Mouse (Mus musculus): ENCODE results near the gene Spint4. TPM values are rescaled to one million over a fixed set of nuclear protein-coding genes. Genes with fewer than 3 reads are reported as not detected.
A peak's percentile ranks its signal among the peaks of the same experiment; 100 is the strongest.
"Not testable (repeated sequence)": the region's sequence is repeated elsewhere in the genome, so short reads cannot be mapped to it uniquely, and the experiment has no call there.

The Spint4 gene
- polyA plus RNA-seq (2012; rRNA removed), result not detected in 2 replicates

DNA sequence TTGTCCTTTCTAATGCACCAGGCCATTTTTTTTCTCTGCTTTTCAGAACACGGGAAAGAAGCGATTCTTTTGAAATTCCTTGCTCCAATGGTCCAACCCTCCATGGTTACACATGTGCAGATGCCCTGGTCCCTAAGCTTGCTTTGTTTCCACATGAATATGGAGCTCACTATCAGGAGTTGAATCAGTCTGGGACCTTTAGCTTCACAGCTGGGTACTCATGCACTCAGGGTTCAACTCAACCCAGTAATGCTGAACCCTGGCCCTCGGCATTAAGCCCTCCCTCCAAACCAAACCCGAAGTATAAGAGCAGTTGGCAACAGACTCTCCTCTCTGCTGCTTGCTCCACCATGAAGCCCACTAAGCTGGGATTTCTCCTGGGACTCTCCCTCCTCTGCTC lies at the start of gene Spint4:
Spint4 (plus strand) TSS at position 301 of the 400 bp plus-strand sequence.
- no peak for DNase-seq (ENCODE audit: low read depth, low spot score)
- 79% methylated on average over 4 of the region's 4 CpGs for WGBS

DNA sequence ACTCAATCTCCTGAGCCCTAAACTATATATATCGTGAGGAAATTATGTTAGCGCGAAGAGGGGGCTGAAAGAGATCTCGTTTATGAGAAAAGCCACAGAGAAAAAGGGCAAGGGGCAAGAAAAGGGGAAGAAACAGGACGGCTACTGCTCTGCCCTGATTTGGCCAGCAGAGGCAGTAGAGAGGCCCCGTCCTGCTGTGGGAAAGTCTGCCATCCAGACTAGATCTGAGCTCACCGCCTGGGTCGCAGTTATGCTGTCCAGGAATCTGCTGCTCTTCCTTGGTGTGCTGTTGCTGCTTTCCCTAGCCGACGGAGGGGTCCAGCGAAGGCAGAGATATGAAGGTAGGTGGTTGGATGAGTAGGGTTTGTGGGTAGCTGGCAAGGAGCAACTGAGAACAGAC lies 42.4 kb upstream of the Spint4 start, which contains the start of gene Wfdc10:
Wfdc10 (plus strand) TSS at position 189 of the 400 bp plus-strand sequence.
- no peak for DNase-seq (ENCODE audit: low read depth, low spot score)
- WGBS, result 13% methylated on average over 11 of the region's 11 CpGs

DNA sequence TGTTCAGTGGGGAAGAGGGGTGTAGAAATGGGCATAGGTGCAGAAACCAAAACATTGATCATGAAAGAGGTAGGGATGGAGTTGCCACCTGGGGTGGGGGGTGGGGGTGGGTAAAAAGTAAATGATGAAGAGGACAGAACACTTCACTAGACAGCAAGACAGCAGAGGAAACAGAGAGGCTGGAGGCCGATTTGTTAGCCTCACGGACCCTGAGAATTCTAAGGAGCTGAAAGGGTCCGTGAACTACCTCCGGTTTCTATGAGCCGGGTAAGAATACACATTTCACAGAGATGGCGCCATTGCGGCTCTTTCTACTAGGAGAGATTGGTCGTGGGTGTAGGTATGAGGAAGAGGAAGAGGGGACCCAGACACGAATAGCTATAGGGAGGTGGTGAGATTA lies 41.8 kb upstream of the Spint4 start, which contains the start of gene Wfdc9:
Wfdc9 (minus strand) TSS at position 101 of the 400 bp plus-strand sequence.
- no peak for DNase-seq (ENCODE audit: low read depth, low spot score)
- WGBS, result 76% methylated on average over 9 of the region's 9 CpGs

DNA sequence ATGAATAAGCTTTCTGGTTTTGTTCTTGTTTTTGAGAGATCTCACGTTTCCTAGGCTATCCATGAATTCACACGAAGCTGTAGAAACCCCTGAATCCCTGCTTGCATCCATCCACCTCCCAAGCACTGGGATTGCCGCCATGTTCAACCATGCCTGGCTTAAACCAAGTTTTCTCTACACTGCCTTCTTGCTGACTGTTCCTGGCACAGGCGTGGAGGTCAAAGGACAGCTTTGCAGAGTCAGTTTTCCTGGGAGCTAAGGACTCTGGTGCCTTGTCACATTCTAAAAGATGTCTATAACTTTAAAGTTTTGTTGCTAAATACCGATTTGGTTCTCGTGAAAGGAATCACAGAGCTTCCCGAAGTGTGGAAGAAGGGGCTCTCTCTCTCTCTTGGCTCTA lies 33.5 kb upstream of the Spint4 start:
- no peak for DNase-seq (ENCODE audit: low read depth, low spot score)
- 83% methylated on average over 7 of the region's 7 CpGs for WGBS

DNA sequence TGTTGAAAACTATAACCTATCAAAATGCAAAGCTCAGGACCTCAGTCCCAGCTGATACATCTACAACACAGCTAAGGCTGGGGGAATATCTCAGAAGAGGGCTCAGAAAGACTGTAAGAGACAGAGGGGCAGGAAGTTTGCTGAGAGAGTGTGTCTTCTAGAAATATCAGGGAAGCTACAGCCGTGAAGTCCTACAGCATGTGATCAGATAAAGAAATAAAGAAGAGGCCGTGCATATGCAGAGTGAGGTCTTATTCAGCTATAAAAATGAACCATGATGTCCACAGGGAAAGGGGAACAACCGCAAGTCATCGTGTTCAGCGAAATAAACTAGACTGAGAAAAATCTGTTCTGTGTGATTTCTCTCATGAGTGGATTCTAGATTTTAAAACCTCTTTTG lies 28.0 kb upstream of the Spint4 start:
- WGBS, result 72% methylated on average over 5 of the region's 5 CpGs
- no peak for DNase-seq (ENCODE audit: low read depth, low spot score)

DNA sequence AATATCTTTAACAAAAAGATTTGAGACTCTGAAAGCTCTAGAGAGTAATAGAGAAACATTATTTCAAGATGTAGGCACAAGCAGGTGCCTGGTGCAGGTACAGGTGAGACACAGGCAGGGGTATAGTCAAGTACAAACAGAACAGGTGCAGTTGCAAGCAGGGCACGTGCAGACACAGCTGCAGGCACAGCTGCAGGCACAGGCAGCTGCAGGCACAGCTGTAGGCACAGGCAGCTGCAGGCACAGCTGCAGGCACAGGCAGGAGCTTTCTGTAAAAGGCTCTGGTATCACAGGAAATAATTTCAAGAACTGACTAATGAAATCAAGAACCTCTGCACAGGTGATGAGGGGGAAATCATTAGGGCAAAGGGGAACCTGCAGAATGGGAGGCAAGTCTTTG lies 27.4 kb upstream of the Spint4 start:
- DNase-seq (ENCODE audit: low read depth, low spot score), result no peak
- 0% methylated on average over 1 of the region's 1 CpGs for WGBS

DNA sequence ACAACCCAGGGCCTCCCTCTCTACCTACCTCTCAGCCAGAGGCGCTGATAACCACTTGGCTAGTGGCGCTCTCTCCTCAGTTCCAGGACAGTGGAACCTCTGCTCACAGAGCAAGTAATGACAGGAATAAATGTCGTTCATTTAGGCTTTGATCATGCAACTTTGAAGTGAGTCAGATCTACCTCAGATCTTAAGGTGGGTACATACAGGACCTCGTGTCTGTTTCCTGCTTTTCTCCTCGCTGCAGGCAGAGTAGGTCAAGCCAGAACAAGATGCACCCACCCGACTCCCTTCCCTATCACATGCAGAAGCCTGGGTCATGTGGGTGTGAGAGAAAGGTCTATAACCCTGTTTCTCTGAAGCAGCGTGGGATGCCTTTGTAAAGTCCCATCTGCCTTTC lies 24.3 kb upstream of the Spint4 start, which contains the start of gene Wfdc11:
Wfdc11 (minus strand) TSS at position 101 of the 400 bp plus-strand sequence.
- WGBS, result 66% methylated on average over 7 of the region's 7 CpGs
- no peak for DNase-seq (ENCODE audit: low read depth, low spot score)

DNA sequence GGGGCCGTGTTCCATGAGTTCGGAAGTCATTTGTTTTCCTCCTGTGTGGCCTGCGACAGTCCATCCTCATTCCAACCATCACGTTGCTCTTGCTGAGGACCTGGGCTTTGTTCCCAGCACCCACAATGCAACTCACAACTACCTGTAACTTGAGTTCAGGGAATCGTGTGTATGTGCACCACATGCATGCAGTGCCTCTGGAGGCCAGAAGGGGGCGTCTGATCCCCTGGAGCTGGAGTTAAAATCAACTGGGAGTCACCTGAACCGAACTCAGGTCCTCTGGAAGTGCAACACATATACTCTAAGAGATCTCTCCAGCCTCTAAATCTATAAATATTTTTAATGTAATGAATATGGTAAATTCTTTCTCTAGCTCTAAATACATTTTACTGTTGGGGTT lies 22.2 kb upstream of the Spint4 start:
- no peak for DNase-seq (ENCODE audit: low read depth, low spot score)
- 83% methylated on average over 7 of the region's 7 CpGs for WGBS

DNA sequence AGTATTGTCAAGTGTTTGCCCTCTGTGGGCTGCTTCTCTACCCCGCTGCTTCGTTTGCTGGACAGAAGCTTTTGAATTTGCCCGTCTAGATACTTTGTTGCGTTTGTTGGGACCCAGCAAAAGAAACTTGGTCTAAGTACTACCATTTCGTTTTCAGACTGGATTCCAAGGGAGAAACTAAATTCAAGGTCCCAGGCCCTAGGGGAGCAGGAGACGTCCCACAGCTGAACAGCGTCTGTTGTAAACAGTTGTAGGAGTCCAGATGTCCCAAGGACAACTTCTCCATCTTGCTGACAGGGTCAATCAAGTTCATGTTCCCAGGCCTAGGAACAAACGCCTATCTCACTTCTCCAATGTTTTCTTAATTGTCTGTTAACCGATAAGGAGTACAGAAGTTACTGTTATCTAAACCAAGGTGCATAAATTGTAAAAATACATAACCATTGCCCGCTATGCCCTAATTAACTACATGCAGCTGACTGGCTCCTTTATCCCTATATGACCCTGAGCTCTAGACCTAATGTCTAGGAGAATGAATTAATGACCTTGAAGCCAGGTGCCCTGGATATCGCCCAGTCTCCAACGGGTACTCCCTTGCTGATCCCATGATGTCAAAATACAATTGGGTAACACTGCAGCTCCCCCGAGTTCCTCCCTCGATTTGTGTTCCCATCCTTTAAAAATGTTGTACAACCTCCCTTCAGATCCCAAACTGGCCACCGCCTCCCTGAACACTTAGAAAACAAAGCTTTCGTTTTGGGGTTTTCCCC lies 21.2 kb upstream of the Spint4 start:
- 55% methylated on average over 16 of the region's 16 CpGs for WGBS
- DNase-seq (ENCODE audit: low read depth, low spot score), result no peak

DNA sequence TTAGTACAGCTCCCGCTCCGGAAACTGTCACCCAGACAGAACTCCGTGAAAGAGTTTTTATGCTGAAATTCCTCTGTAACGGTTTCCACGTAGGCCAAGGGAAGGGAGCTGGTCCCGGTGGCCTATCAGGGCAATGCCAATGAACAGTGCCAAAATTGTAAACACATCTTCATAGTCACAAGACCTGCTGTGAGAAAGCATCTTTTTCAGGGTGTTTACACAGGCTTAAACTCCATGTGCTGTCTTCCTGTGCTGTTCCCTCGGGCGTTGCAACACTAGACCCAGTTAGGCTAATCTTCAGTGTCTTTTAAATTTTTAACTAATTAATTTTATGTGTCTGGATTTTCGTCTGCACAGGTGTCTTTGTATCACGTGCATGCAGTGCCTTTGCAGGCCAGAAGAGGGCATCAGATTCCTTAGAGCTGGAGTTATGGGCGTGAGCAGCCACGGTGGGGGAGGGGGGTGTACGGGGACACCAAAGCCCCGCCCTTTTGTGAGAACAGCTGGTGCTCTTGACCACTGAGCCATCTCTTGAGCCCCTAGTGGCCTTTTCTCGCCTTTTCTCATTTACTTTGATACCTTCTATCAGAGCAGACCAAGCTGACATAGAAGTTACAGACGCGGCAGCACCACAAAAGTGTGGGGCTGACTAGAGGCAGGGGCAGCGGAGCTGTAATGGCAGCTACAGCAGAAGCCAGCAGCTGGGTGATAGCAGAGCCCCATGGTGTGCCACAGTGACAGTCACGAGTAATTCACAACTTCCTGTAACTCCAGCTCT lies 19.3 kb upstream of the Spint4 start:
- no peak for DNase-seq (ENCODE audit: low read depth, low spot score)
- 10% methylated on average over 19 of the region's 19 CpGs for WGBS

DNA sequence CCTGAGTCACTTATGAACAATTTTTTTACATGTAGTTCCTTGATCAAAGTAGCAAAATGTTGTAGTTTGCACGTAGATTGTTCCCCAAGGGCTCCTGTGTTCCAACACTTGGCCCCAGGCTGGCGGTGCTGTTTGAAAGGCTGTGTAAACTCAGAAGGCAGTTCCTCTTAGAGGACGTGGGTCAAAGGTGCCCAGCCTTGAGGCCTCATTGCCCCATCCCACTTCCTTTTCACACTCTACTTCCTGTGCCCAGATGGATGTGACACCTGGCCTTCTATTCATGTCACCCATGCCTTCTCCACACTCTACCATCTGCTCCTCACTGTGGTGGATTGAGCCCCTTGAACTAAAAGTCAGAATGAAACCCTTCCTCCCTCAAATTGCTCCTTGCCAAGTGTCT lies 18.4 kb upstream of the Spint4 start:
- DNase-seq (ENCODE audit: low read depth, low spot score), result peak; percentile 61
- 13% methylated on average over 3 of the region's 3 CpGs for WGBS

DNA sequence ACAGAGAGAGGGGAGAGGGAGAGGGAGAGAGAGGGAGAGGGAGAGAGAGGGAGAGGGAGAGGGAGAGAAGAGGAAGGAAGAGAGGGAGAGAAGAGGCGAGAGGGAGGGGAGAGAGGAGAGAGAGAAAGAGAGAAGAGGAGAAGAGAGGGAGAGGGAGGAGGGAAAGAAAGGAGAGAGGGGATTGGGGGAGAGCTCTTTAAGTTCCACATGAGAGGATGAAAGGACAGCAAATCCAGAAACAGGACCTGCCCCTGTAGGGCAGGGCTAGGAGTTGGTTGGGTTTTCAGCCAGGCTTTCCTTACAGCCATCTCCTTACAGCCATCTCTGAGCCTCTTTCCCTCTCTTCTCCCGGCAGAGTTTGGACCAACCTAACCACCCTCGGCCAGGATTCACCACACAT lies 13.5 kb upstream of the Spint4 start, which contains the start of gene Wfdc13:
Wfdc13 (plus strand) TSS at position 301 of the 400 bp plus-strand sequence.
- DNase-seq (ENCODE audit: low read depth, low spot score), result no peak
- 74% methylated on average over 3 of the region's 3 CpGs for WGBS

DNA sequence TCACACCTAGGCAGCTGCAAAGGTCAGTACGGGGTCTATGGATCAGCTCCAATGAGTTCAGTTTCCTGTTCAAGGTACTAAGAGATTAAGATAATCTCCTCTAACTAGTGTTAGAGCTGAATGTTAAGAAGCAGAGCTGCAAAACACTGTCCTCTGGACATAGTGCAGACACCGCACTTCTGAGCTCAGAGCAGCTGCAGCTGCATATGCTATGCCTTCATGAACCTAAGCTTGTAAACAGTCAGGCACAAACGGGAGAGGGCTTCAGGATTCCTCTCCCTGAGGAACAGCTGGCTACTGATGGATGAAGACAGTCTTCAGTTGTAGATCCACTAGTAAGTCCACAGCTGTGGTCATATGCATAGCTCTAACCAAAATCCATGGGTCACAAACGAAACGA lies 2.7 kb downstream of the Spint4 start:
- DNase-seq (ENCODE audit: low read depth, low spot score), result no peak
- 49% methylated on average over 5 of the region's 5 CpGs for WGBS

DNA sequence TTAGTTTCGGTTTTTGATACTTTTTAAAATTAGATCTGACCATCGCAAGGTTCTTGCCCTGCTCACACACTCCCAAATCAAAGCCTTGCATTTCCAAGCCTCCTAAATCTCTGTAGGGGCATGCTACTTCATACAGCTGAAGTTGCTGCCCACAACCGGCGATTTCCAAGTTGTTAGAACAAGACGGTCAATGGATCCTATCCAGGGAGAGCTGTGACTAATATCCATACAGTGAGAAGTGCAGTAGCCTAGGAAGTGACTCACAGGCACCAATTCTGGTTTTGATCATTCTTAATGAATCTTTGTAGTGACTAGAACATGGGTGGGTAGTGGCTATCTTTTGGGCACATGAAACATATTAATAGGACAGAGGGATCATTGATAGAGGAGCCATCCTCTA lies 3.5 kb downstream of the Spint4 start:
- no peak for DNase-seq (ENCODE audit: low read depth, low spot score)

DNA sequence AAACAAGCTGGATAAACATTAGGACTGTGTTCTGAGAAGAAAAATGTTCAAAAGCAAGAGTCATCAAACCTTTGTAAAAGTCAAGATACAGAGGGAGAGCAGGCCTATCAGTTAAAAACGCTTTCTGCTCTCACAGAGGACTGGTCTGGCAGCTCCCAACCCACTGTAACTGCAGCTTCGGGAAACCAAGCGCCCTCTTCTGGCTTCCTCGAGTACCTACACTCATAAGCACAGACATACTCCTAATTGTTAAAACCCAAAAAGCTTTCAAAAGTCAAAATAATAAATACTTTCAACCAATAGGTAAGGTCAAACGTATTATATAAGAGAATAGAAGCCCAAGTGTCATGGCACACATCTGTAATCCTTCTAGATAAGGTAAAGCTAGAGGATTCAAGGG lies 5.9 kb downstream of the Spint4 start:
- 86% methylated on average over 5 of the region's 5 CpGs for WGBS
- DNase-seq (ENCODE audit: low read depth, low spot score), result no peak

More for the DNA sequence above, 3.5 kb downstream of the Spint4 start:
- WGBS, result 75% methylated on average over 5 of the region's 5 CpGs

DNA sequence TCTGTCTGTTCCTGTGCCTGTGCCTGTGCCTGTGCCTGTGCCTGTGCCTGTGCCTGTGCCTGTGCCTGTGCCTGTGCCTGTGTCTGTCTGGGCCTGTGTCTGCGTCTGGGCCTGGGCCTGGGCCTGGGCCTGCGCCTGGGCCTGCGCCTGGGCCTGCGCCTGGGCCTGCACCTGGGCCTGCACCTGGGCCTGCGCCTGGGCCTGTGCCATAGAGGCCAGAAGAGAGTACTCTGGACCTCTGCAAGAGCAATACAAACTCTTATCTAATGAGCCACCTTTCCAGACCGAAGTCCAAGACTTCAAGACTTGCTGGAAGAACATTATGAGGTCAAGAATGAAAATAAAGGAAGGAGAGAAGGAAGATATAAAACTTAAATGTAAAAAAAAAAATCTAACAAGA lies 7.0 kb downstream of the Spint4 start:
- peak; percentile 42 for DNase-seq (ENCODE audit: low read depth, low spot score)
- WGBS, result 45% methylated on average over 6 of the region's 6 CpGs

DNA sequence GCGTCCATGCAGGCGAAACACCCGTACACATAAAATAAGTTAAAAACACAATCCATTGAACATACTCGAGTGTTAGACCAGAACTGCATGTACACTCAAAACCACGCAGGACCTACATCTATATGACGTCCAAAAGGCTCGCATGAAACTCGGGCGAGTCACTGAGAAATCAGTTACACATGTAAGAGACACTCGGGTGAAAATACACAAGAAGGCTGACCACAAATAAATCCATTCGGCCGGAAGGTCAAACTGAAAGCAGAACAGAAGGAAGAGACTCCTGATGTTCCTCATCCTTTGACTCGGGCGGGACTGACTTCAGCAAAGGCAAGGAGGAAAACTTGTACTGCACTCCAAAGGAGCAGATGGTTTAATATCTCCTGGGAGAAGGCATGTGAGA lies 7.7 kb downstream of the Spint4 start:
- 87% methylated on average over 14 of the region's 14 CpGs for WGBS

DNA sequence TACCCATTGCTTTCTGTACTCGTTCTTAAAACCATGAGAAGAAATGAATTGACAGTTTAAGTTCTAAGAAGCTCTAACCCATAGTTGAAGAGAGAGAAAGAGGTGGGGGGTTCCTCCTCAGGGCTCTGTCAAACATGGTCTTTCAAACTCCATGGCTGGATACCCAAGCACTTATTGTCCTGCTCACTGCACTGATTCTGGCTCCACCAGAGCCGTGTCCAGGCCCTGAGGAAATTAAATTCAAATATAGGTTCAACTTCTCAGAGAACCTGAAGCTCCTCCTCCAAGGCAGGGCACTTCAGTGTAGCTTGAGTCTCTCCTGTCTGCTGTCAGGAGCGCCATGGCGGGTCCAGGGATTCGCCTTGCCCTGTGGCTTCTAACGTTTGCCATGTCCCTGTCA lies 16.7 kb downstream of the Spint4 start, which contains the start of gene Spint5:
Spint5 (plus strand) TSS at position 301 of the 400 bp plus-strand sequence.
- no peak for DNase-seq (ENCODE audit: low read depth, low spot score)
- 79% methylated on average over 6 of the region's 6 CpGs for WGBS

More for the DNA sequence above, 7.7 kb downstream of the Spint4 start:
- no peak for DNase-seq (ENCODE audit: low read depth, low spot score)

DNA sequence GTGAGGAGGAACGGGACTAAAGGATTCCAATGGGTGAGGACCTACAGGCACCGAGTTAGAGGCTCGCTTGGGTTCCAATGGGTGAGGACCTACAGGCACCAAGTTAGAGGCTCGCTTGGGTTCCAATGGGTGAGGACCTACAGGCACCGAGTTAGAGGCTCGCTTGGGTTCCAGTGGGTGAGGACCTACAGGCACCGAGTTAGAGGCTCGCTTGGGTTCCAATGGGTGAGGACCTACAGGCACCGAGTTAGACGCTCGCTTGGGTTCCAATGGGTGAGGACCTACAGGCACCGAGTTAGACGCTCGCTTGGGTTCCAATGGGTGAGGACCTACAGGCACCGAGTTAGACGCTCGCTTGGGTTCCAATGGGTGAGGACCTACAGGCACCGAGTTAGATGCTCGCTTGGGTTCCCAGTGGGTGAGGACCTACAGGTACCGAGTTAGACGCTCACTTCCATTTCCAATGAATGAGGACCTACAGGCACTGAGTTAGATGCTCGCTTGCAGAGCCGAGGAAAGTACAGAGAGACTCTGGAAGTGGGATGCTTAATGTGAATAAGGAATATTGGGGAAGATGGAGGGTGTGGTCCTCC lies 18.0 kb downstream of the Spint4 start:
- 94% methylated on average over 23 of the region's 23 CpGs for WGBS
- not testable (repeated sequence) for DNase-seq (ENCODE audit: low read depth, low spot score)

DNA sequence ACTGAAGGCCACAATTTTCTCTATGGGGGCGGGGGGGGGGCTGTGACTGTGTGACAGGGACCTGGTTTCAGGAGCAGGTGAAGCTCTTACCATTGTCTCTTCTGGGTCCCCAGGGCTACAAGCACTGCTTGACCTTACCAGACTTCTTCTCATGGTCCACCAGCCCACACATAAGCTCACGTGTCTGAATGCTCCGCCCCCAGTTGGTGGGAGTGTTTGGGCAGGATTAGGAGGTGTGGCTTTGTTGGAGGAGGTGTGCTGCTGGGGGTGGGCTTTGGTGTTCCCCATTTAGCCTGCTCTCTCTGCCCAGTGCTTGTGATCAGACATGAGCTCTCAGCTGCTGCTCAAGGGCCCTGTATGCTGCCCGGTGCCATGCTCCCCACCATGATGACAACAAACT lies 25.0 kb downstream of the Spint4 start:
- DNase-seq (ENCODE audit: low read depth, low spot score), result no peak
- WGBS, result 72% methylated on average over 4 of the region's 4 CpGs
